Mouse (Mus musculus) midbrain, embryonic 12.5 days (tissue): ENCODE data around the gene Prdm4. TPM values are rescaled to one million over a fixed set of nuclear protein-coding genes. Genes with fewer than 3 reads are reported as not detected.

Experiments
- ATAC-seq: fragments of 200-750 bp; cut with Nextera tagmentation; 2 replicates; pipeline ENCODE4 v1.8.0; 2017; ENCODE audit warnings: low read depth, moderate TSS enrichment, moderate library complexity; ENCODE audit not compliant: low FRiP score
- H3K27ac ChIP-seq: fragments of 300-500 bp; sonication (generic); replicated peaks from 2 replicates; pipeline ENCODE4 v1.5.1; 2016; ENCODE audit warnings: mild to moderate bottlenecking
- H3K27me3 ChIP-seq: fragments of 300-500 bp; sonication (generic); 2 replicates; pipeline ENCODE4 v1.6.1; 2016; ENCODE audit warnings: mild to moderate bottlenecking
- H3K36me3 ChIP-seq: fragments of 300-500 bp; sonication (generic); 2 replicates; pipeline ENCODE4 v1.6.1; 2016
- H3K4me1 ChIP-seq: fragments of 300-500 bp; sonication (generic); 2 replicates; pipeline ENCODE4 v1.6.1; 2016
- H3K4me2 ChIP-seq: fragments of 300-500 bp; sonication (generic); replicated peaks from 2 replicates; pipeline ENCODE4 v1.6.1; 2016; ENCODE audit warnings: mild to moderate bottlenecking, moderate library complexity
- H3K4me3 ChIP-seq: fragments of 300-500 bp; sonication (generic); 2 replicates; pipeline ENCODE4 v1.5.1; 2016; ENCODE audit warnings: mild to moderate bottlenecking
- H3K9ac ChIP-seq: fragments of 300-500 bp; sonication (generic); replicated peaks from 2 replicates; pipeline ENCODE4 v1.6.1; 2016; ENCODE audit warnings: mild to moderate bottlenecking, moderate library complexity
- H3K9me3 ChIP-seq: fragments of 300-500 bp; sonication (generic); 2 replicates; pipeline ENCODE4 v1.6.1; 2016; ENCODE audit warnings: mild to moderate bottlenecking
- WGBS: fragments of 180-500 bp; shearing (Covaris S2); methylation state at CpG from one replicate; pipeline ENCODE4 v1.1.7; 2016; 5-methylcytosine and 5-hydroxymethylcytosine counted together
- polyA plus RNA-seq: library from polyadenylated mRNA; unstranded; fragments of >200 nt; fragmentation: Nextera tagmentation; extraction: Ambion mirVana; gene quantifications from 2 replicates; pipeline ENCODE4 v1.2.1, GENCODE M21; 2016

Gene Prdm4
- polyA plus RNA-seq, 1 experiment from 2014 or later = 35.5 TPM

GRCm38 (mm10) chr10:85929962-85930361 is 13.0 kb upstream of the Prdm4 start:
- no peak overlapping the region for H3K27ac ChIP-seq
- H3K4me1 ChIP-seq = peaks cover 18% of the 10 kb centered on the region
- ATAC-seq = no peak
- 89% methylated on average over 11 of the region's 11 CpGs for WGBS
- no peak overlapping the region for H3K9ac ChIP-seq
- H3K27me3 ChIP-seq = peaks cover 22% of the 10 kb centered on the region
- H3K4me3 ChIP-seq = no peak overlapping the region
- H3K9me3 ChIP-seq = no peaks in the 10 kb centered on the region
- no peak overlapping the region for H3K4me2 ChIP-seq
- H3K36me3 ChIP-seq = no peaks in the 10 kb centered on the region

- H3K9ac ChIP-seq = no peak overlapping the region
- no peak for ATAC-seq
- no peaks in the 10 kb centered on the region for H3K36me3 ChIP-seq
- WGBS = 45% methylated on average over 11 of the region's 11 CpGs
- H3K27ac ChIP-seq = no peak overlapping the region
- H3K4me1 ChIP-seq = peaks cover 18% of the 10 kb centered on the region
- peaks cover 22% of the 10 kb centered on the region for H3K27me3 ChIP-seq
- H3K4me3 ChIP-seq = peak overlapping the region; percentile 57
- no peaks in the 10 kb centered on the region for H3K9me3 ChIP-seq
- H3K4me2 ChIP-seq = peak overlapping the region; percentile 83
Observed at GRCm38 (mm10) chr10:85929208-85929591, 12.3 kb upstream of the Prdm4 start.

GRCm38 (mm10) chr10:85928499-85929207 is 11.7 kb upstream of the Prdm4 start:
- ATAC-seq = peak; percentile 91
- Histone ChIP-seq H3K9ac (peak overlapping the region; percentile 45), H3K27me3 (peaks cover 24% of the 10 kb centered on the region), H3K4me3 (peak overlapping the region; percentile 57), H3K27ac (no peak overlapping the region), H3K4me1 (peaks cover 18% of the 10 kb centered on the region), H3K4me2 (peak overlapping the region; percentile 83), H3K9me3 (no peaks in the 10 kb centered on the region), H3K36me3 (no peaks in the 10 kb centered on the region)
- WGBS = under 1% methylated on average over 63 of the region's 63 CpGs

GRCm38 (mm10) chr10:85927676-85928445 is 10.9 kb upstream of the Prdm4 start, which contains the start of gene Ascl4:
Gene Ascl4, plus strand, starts transcription at chr10:85927681.
- Histone ChIP-seq H3K36me3 (no peaks in the 10 kb centered on the region), H3K27me3 (peaks cover 28% of the 10 kb centered on the region), H3K4me1 (peaks cover 18% of the 10 kb centered on the region), H3K27ac (no peak within 1 kb of the TSS), H3K4me3 (peak within 1 kb of the TSS; percentile 57), H3K9me3 (no peaks in the 10 kb centered on the region), H3K9ac (peak within 1 kb of the TSS; percentile 45), H3K4me2 (peak within 1 kb of the TSS; percentile 83)
- no peak for ATAC-seq
- 1% methylated on average over 23 of the region's 23 CpGs for WGBS

- no peak for ATAC-seq
- Histone ChIP-seq H3K9ac (no peak overlapping the region), H3K4me2 (no peak overlapping the region), H3K9me3 (no peaks in the 10 kb centered on the region), H3K4me1 (no peaks in the 10 kb centered on the region), H3K27ac (no peak overlapping the region), H3K27me3 (no peaks in the 10 kb centered on the region), H3K4me3 (no peak overlapping the region), H3K36me3 (peaks cover 92% of the 10 kb centered on the region)
- WGBS = 95% methylated on average over 8 of the region's 8 CpGs
Observed at GRCm38 (mm10) chr10:85879886-85880486, 37.0 kb downstream of the Prdm4 start.

- Histone ChIP-seq H3K27ac (no peak overlapping the region), H3K9me3 (no peaks in the 10 kb centered on the region), H3K36me3 (peaks cover 66% of the 10 kb centered on the region), H3K27me3 (no peaks in the 10 kb centered on the region), H3K4me3 (no peak overlapping the region), H3K9ac (no peak overlapping the region), H3K4me2 (no peak overlapping the region), H3K4me1 (peaks cover 13% of the 10 kb centered on the region)
- WGBS = 94% methylated on average over 5 of the region's 5 CpGs
- no peak for ATAC-seq
Observed at GRCm38 (mm10) chr10:85875812-85876211, 41.1 kb downstream of the Prdm4 start.

- Histone ChIP-seq H3K4me3 (no peak overlapping the region), H3K9me3 (no peaks in the 10 kb centered on the region), H3K4me2 (no peak overlapping the region), H3K27me3 (no peaks in the 10 kb centered on the region), H3K4me1 (peaks cover 13% of the 10 kb centered on the region), H3K27ac (no peak overlapping the region), H3K9ac (no peak overlapping the region), H3K36me3 (peaks cover 50% of the 10 kb centered on the region)
- 94% methylated on average over 13 of the region's 13 CpGs for WGBS
- no peak for ATAC-seq
Observed at GRCm38 (mm10) chr10:85873861-85874544, 42.9 kb downstream of the Prdm4 start.

GRCm38 (mm10) chr10:85872479-85872773 is 44.5 kb downstream of the Prdm4 start:
- peak overlapping the region; percentile 90 for H3K9ac ChIP-seq
- H3K4me1 ChIP-seq = peaks cover 13% of the 10 kb centered on the region
- no peaks in the 10 kb centered on the region for H3K9me3 ChIP-seq
- no peak overlapping the region for H3K27ac ChIP-seq
- no peaks in the 10 kb centered on the region for H3K27me3 ChIP-seq
- WGBS = 8% methylated on average over 5 of the region's 5 CpGs
- H3K4me2 ChIP-seq = peak overlapping the region; percentile 89
- peak; percentile 8; the same call in 1 of the 2 replicates for ATAC-seq
- H3K4me3 ChIP-seq = peak overlapping the region; percentile 97
- peaks cover 34% of the 10 kb centered on the region for H3K36me3 ChIP-seq

- Histone ChIP-seq H3K9ac (peak overlapping the region; percentile 90), H3K9me3 (no peaks in the 10 kb centered on the region), H3K27me3 (no peaks in the 10 kb centered on the region), H3K27ac (peak overlapping the region; percentile 15; the same call in 1 of the 2 replicates), H3K4me3 (peak overlapping the region; percentile 97), H3K36me3 (peaks cover 28% of the 10 kb centered on the region), H3K4me2 (peak overlapping the region; percentile 89), H3K4me1 (peaks cover 13% of the 10 kb centered on the region)
- peak; percentile 96 for ATAC-seq
- WGBS = under 1% methylated on average over 52 of the region's 55 CpGs
Observed at GRCm38 (mm10) chr10:85871698-85872478, 45.1 kb downstream of the Prdm4 start.

- WGBS = 77% methylated on average over 4 of the region's 4 CpGs
- Histone ChIP-seq H3K27ac (no peak overlapping the region), H3K4me3 (no peak overlapping the region), H3K4me1 (no peaks in the 10 kb centered on the region), H3K4me2 (no peak overlapping the region), H3K27me3 (no peaks in the 10 kb centered on the region), H3K36me3 (no peaks in the 10 kb centered on the region), H3K9me3 (no peaks in the 10 kb centered on the region), H3K9ac (no peak overlapping the region)
- ATAC-seq = no peak
Observed at GRCm38 (mm10) chr10:85846105-85846862, 70.7 kb downstream of the Prdm4 start.
